Mouse (Mus musculus) heart, embryonic 16.5 days (tissue): ENCODE results near the gene Stxbp6. TPM values are rescaled to one million over a fixed set of nuclear protein-coding genes. Genes with fewer than 3 reads are reported as not detected.

Experiments used
- ATAC-seq: fragments of 200-750 bp; cut with Nextera tagmentation; replicated peaks from 2 replicates; pipeline ENCODE4 v1.8.0; 2017; ENCODE audit warnings: moderate number of reproducible peaks; ENCODE audit not compliant: insufficient read depth, low FRiP score; ENCODE audit errors: extremely low read depth
- H3K27ac ChIP-seq: fragments of 300-500 bp; sonication (generic); 2 replicates; pipeline ENCODE4 v1.5.1; 2014; ENCODE audit warnings: mild to moderate bottlenecking, low read length, control low read depth, moderate library complexity
- H3K27me3 ChIP-seq: fragments of 300-500 bp; sonication (generic); 2 replicates; pipeline ENCODE4 v1.6.1; 2014; ENCODE audit warnings: low read length, mixed read lengths; ENCODE audit not compliant: control insufficient read depth, insufficient read depth
- H3K36me3 ChIP-seq: fragments of 300-500 bp; sonication (generic); 2 replicates; pipeline ENCODE4 v1.6.1; 2014; ENCODE audit not compliant: control insufficient read depth, insufficient read depth
- H3K4me1 ChIP-seq: fragments of 300-500 bp; sonication (generic); 2 replicates; pipeline ENCODE4 v1.6.1; 2014; ENCODE audit warnings: low read length, mixed read lengths; ENCODE audit not compliant: control insufficient read depth, insufficient read depth
- H3K4me2 ChIP-seq: fragments of 300-500 bp; sonication (generic); 2 replicates; pipeline ENCODE4 v1.6.1; 2014; ENCODE audit warnings: low read depth, mild to moderate bottlenecking, control low read depth, low read length
- H3K4me3 ChIP-seq: fragments of 300-500 bp; sonication (generic); 2 replicates; pipeline ENCODE4 v1.5.1; 2014; ENCODE audit warnings: mild to moderate bottlenecking, control low read depth, low read length
- H3K9ac ChIP-seq: fragments of 300-500 bp; sonication (generic); 2 replicates; pipeline ENCODE4 v1.6.1; 2014; ENCODE audit warnings: low read length, control low read depth
- H3K9me3 ChIP-seq: fragments of 300-500 bp; sonication (generic); replicated peaks from 2 replicates; pipeline ENCODE4 v1.6.1; 2016; ENCODE audit warnings: low read length; ENCODE audit not compliant: control insufficient read depth
- WGBS: fragments of 180-500 bp; shearing (Covaris S2); extraction: QIAGEN DNeasy Blood & Tissue Kit; methylation state at CpG from one replicate; pipeline ENCODE4 v1.1.7; 2014; 5-methylcytosine and 5-hydroxymethylcytosine counted together
- polyA plus RNA-seq: library from polyadenylated mRNA; unstranded; fragments of >200 nt; fragmentation: Nextera tagmentation; extraction: Ambion mirVana; gene quantifications from 2 replicates; pipeline ENCODE4 v1.2.1, GENCODE M21; 2015

The Stxbp6 gene
- polyA plus RNA-seq, 1 experiment from 2014 or later = 14.3 TPM

DNA sequence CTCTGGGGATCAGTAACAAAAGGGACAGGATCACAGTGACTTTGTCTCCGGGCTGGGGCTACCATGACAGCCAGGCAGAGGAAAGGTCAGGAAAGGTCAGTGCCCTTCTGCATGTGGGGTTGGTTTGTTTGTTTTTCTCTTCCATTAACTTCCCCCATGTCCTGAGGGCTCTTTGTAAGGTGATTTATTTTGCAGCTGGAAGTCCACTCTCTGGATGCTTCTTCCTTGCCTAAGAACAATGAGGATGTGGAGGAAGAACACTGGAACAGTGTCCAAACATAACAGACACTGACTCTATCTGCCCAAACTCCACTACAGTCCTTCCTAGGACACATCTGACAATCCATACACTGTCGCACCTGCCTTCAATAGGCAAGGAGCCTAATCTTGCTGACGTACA is 146.1 kb downstream of the Stxbp6 start:
- Histone ChIP-seq H3K9me3 (no peaks in the 10 kb centered on the region), H3K27me3 (no peaks in the 10 kb centered on the region), H3K4me3 (no peak overlapping the region), H3K9ac (no peak overlapping the region), H3K4me1 (peaks cover 4% of the 10 kb centered on the region; the same call in 1 of the 2 replicates), H3K4me2 (no peak overlapping the region), H3K36me3 (no peaks in the 10 kb centered on the region), H3K27ac (no peak overlapping the region)
- ATAC-seq = peak; percentile 18; the same call in 1 of the 2 replicates
- WGBS = 30% methylated on average over 3 of the region's 3 CpGs

GRCm38 (mm10) chr12:44925901-44926300 is 148.6 kb downstream of the Stxbp6 start:
- Histone ChIP-seq H3K4me3 (no peak overlapping the region), H3K4me2 (no peak overlapping the region), H3K9me3 (no peaks in the 10 kb centered on the region), H3K9ac (no peak overlapping the region), H3K4me1 (peaks cover 4% of the 10 kb centered on the region; the same call in 1 of the 2 replicates), H3K27ac (no peak overlapping the region), H3K27me3 (no peaks in the 10 kb centered on the region), H3K36me3 (no peaks in the 10 kb centered on the region)
- 83% methylated on average over 3 of the region's 3 CpGs for WGBS
- ATAC-seq = no peak

DNA sequence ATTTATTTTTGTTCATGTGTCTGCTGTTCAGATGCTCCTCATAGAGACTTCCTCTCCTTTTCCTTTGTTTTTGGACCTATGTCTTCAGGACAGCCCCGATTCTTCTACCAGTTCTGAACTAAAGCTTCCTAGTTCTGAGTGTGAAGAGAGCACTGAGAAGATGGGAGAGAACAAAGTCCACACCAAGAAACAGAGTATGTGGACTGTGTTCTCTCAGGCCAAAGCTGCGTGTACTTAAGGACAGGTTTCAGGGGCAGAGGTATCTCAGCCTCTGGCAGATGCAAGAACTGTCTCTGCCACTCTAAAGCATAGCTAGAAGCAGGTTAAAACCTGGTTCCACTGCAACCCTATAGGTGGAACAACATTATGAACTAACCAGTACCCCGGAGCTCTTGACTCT is 151.2 kb downstream of the Stxbp6 start:
- WGBS = 92% methylated on average over 3 of the region's 3 CpGs
- H3K4me1 ChIP-seq = peaks cover under 1% of the 10 kb centered on the region; the same call in 1 of the 2 replicates
- no peaks in the 10 kb centered on the region for H3K27me3 ChIP-seq
- no peak overlapping the region for H3K9ac ChIP-seq
- H3K4me2 ChIP-seq = no peak overlapping the region
- no peaks in the 10 kb centered on the region for H3K9me3 ChIP-seq
- no peak for ATAC-seq
- H3K27ac ChIP-seq = no peak overlapping the region
- no peak overlapping the region for H3K4me3 ChIP-seq
- no peaks in the 10 kb centered on the region; the same call in 1 of the 2 replicates for H3K36me3 ChIP-seq

GRCm38 (mm10) chr12:44922241-44922640 is 152.3 kb downstream of the Stxbp6 start:
- H3K4me3 ChIP-seq = no peak overlapping the region
- H3K27ac ChIP-seq = no peak overlapping the region
- WGBS = 26% methylated on average over 4 of the region's 4 CpGs
- no peaks in the 10 kb centered on the region for H3K4me1 ChIP-seq
- H3K9ac ChIP-seq = no peak overlapping the region
- no peaks in the 10 kb centered on the region for H3K27me3 ChIP-seq
- H3K4me2 ChIP-seq = no peak overlapping the region
- H3K9me3 ChIP-seq = no peaks in the 10 kb centered on the region
- no peak for ATAC-seq
- H3K36me3 ChIP-seq = no peaks in the 10 kb centered on the region; the same call in 1 of the 2 replicates

- H3K27ac ChIP-seq = no peak overlapping the region
- H3K27me3 ChIP-seq = no peaks in the 10 kb centered on the region
- H3K36me3 ChIP-seq = no peaks in the 10 kb centered on the region; the same call in 1 of the 2 replicates
- WGBS = 89% methylated on average over 2 of the region's 2 CpGs
- no peaks in the 10 kb centered on the region for H3K9me3 ChIP-seq
- no peak for ATAC-seq
- no peak overlapping the region for H3K9ac ChIP-seq
- H3K4me1 ChIP-seq = no peaks in the 10 kb centered on the region
- H3K4me2 ChIP-seq = no peak overlapping the region
- no peak overlapping the region for H3K4me3 ChIP-seq
Measured at GRCm38 (mm10) chr12:44919613-44920012, 154.9 kb downstream of the Stxbp6 start.

GRCm38 (mm10) chr12:44918929-44919328 is 155.6 kb downstream of the Stxbp6 start:
- no peak overlapping the region for H3K4me3 ChIP-seq
- 88% methylated on average over 2 of the region's 2 CpGs for WGBS

GRCm38 (mm10) chr12:44913854-44914253 is 160.7 kb downstream of the Stxbp6 start:
- WGBS = 84% methylated on average over 4 of the region's 4 CpGs
- Histone ChIP-seq H3K36me3 (no peaks in the 10 kb centered on the region), H3K4me1 (peaks cover 6% of the 10 kb centered on the region), H3K9me3 (no peaks in the 10 kb centered on the region), H3K27me3 (no peaks in the 10 kb centered on the region), H3K4me2 (no peak overlapping the region), H3K9ac (no peak overlapping the region), H3K4me3 (no peak overlapping the region), H3K27ac (no peak overlapping the region)
- ATAC-seq = no peak

More at GRCm38 (mm10) chr12:44918929-44919328, 155.6 kb downstream of the Stxbp6 start:
- Histone ChIP-seq H3K36me3 (no peaks in the 10 kb centered on the region; the same call in 1 of the 2 replicates), H3K4me2 (no peak overlapping the region), H3K9ac (no peak overlapping the region), H3K4me1 (no peaks in the 10 kb centered on the region), H3K9me3 (no peaks in the 10 kb centered on the region), H3K27me3 (no peaks in the 10 kb centered on the region), H3K27ac (no peak overlapping the region)
- ATAC-seq = no peak

- Histone ChIP-seq H3K27ac (no peak overlapping the region), H3K9ac (no peak overlapping the region), H3K9me3 (no peaks in the 10 kb centered on the region), H3K4me1 (peaks cover 6% of the 10 kb centered on the region), H3K27me3 (no peaks in the 10 kb centered on the region), H3K4me2 (no peak overlapping the region), H3K4me3 (no peak overlapping the region), H3K36me3 (no peaks in the 10 kb centered on the region)
- 0 out of 2 replicates have a peak, but pooled peaks have one; percentile 10 for ATAC-seq
- WGBS = 80% methylated on average over 3 of the region's 3 CpGs
Measured at GRCm38 (mm10) chr12:44908028-44908702, 166.3 kb downstream of the Stxbp6 start.

GRCm38 (mm10) chr12:44906001-44906400 is 168.5 kb downstream of the Stxbp6 start:
- Histone ChIP-seq H3K9me3 (no peaks in the 10 kb centered on the region), H3K36me3 (no peaks in the 10 kb centered on the region), H3K4me1 (no peaks in the 10 kb centered on the region; the same call in 1 of the 2 replicates), H3K9ac (no peak overlapping the region), H3K4me2 (no peak overlapping the region), H3K27me3 (no peaks in the 10 kb centered on the region), H3K27ac (no peak overlapping the region), H3K4me3 (no peak overlapping the region)
- 87% methylated on average over 2 of the region's 2 CpGs for WGBS
- no peak for ATAC-seq
